Mouse (Mus musculus) monocyte, adult 2 months (primary cell): Measurements from ENCODE around the gene Ppt1.

Experiments
- DNase-seq, 2 experiments: peaks; one replicate each; pipeline ENCODE4 v3.0.0; 2022; ENCODE audit warnings: low spot score in 2 of 2, low read depth in 1 of 2

Ppt1 gene

GRCm38 (mm10) chr4:122902156-122902555, 66.1 kb downstream of the Ppt1 start:
- no peak for DNase-seq

DNA sequence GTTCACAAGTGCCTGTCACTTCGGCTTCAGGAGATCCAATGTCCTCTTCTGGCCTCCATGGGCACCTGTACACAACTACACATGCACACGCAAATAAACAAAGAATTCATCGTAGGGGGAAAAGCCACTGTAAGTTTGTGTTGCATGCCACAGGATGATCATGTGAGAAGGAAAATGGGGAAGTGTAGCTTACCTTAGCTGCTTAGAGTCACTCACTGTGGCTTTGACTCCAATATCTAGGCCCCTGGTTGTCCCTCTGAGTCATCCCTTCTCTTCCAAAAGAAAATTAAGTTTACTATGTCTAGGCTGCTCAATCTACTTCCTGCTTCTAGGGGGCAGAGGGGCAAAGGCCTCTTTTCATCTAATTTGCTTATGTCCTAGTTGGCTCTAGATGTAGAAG, 67.7 kb downstream of the Ppt1 start:
- no peak for DNase-seq

GRCm38 (mm10) chr4:122905359-122905758, 69.3 kb downstream of the Ppt1 start:
- no peak for DNase-seq
